Mouse (Mus musculus) forebrain, embryonic 15.5 days (tissue): ENCODE measurements around the gene Trub2. TPM values are rescaled to one million over a fixed set of nuclear protein-coding genes. Genes with fewer than 3 reads are reported as not detected.
"Not testable (repeated sequence)": the region's sequence is repeated elsewhere in the genome, so short reads cannot be mapped to it uniquely, and the experiment has no call there.

Source experiments
- ATAC-seq: fragments of 200-750 bp; cut with Nextera tagmentation; replicated peaks from 2 replicates; pipeline ENCODE4 v1.8.0; 2017; ENCODE audit warnings: mild to moderate bottlenecking, moderate TSS enrichment, moderate library complexity
- H3K27ac ChIP-seq: fragments of 300-500 bp; sonication (generic); replicated peaks from 2 replicates; pipeline ENCODE4 v1.5.1; 2015; ENCODE audit warnings: mild to moderate bottlenecking, inconsistent platforms
- H3K27me3 ChIP-seq: fragments of 300-500 bp; sonication (generic); 2 replicates; pipeline ENCODE4 v1.6.1; 2015; ENCODE audit warnings: inconsistent platforms
- H3K36me3 ChIP-seq: fragments of 300-500 bp; sonication (generic); 2 replicates; pipeline ENCODE4 v1.6.1; 2015; ENCODE audit warnings: mild to moderate bottlenecking, inconsistent platforms
- H3K4me1 ChIP-seq: fragments of 300-500 bp; sonication (generic); 2 replicates; pipeline ENCODE4 v1.6.1; 2015; ENCODE audit warnings: inconsistent platforms
- H3K4me2 ChIP-seq: fragments of 300-500 bp; sonication (generic); replicated peaks from 2 replicates; pipeline ENCODE4 v1.6.1; 2015; ENCODE audit warnings: mild to moderate bottlenecking, inconsistent platforms
- H3K4me3 ChIP-seq: fragments of 300-500 bp; sonication (generic); 2 replicates; pipeline ENCODE4 v1.5.1; 2015; ENCODE audit warnings: mild to moderate bottlenecking, inconsistent platforms
- H3K9ac ChIP-seq: fragments of 300-500 bp; sonication (generic); replicated peaks from 2 replicates; pipeline ENCODE4 v1.6.1; 2015; ENCODE audit warnings: mild to moderate bottlenecking, inconsistent platforms
- H3K9me3 ChIP-seq: fragments of 300-500 bp; sonication (generic); 2 replicates; pipeline ENCODE4 v1.6.1; 2016; ENCODE audit warnings: inconsistent platforms
- WGBS: fragments of 180-500 bp; shearing (Covaris S2); methylation state at CpG from one replicate; pipeline ENCODE4 v1.1.7; 2015; ENCODE audit warnings: mixed read lengths; 5-methylcytosine and 5-hydroxymethylcytosine counted together
- polyA plus RNA-seq: library from polyadenylated mRNA; unstranded; fragments of >200 nt; fragmentation: Nextera tagmentation; extraction: Ambion mirVana; gene quantifications from 2 replicates; pipeline ENCODE4 v1.2.1, GENCODE M21; 2015

The Trub2 gene
- polyA plus RNA-seq, 1 experiment from 2014 or later, result 40.6 TPM

GRCm38 (mm10) chr2:29815678-29816371 lies 27.5 kb upstream of the Trub2 start:
- no peak for ATAC-seq
- H3K9me3 ChIP-seq, result no peaks in the 10 kb centered on the region
- H3K4me3 ChIP-seq, result no peak overlapping the region
- H3K36me3 ChIP-seq, result peaks cover 59% of the 10 kb centered on the region
- no peak overlapping the region for H3K4me2 ChIP-seq
- no peak overlapping the region for H3K9ac ChIP-seq
- H3K27ac ChIP-seq, result no peak overlapping the region
- H3K4me1 ChIP-seq, result peaks cover 18% of the 10 kb centered on the region
- no peaks in the 10 kb centered on the region for H3K27me3 ChIP-seq
- 81% methylated on average over 11 of the region's 11 CpGs for whole genome bisulfite sequencing

GRCm38 (mm10) chr2:29803400-29803831 lies 15.1 kb upstream of the Trub2 start:
- ATAC-seq, result no peak
- Histone ChIP-seq H3K27me3 (no peaks in the 10 kb centered on the region), H3K4me3 (peak overlapping the region; percentile 69), H3K36me3 (peaks cover 40% of the 10 kb centered on the region), H3K9me3 (no peaks in the 10 kb centered on the region), H3K4me2 (peak overlapping the region; percentile 65), H3K4me1 (peaks cover 13% of the 10 kb centered on the region), H3K27ac (peak overlapping the region; percentile 93), H3K9ac (peak overlapping the region; percentile 79)
- WGBS, result 21% methylated on average over 6 of the region's 6 CpGs

GRCm38 (mm10) chr2:29802827-29803201 lies 14.5 kb upstream of the Trub2 start:
- peak overlapping the region; percentile 79 for H3K9ac ChIP-seq
- peak overlapping the region; percentile 93 for H3K27ac ChIP-seq
- peak overlapping the region; percentile 69 for H3K4me3 ChIP-seq
- no peaks in the 10 kb centered on the region for H3K9me3 ChIP-seq
- peak overlapping the region; percentile 65 for H3K4me2 ChIP-seq
- ATAC-seq, result no peak
- no peaks in the 10 kb centered on the region for H3K27me3 ChIP-seq
- under 1% methylated on average over 35 of the region's 39 CpGs for WGBS
- H3K4me1 ChIP-seq, result peaks cover 13% of the 10 kb centered on the region
- peaks cover 34% of the 10 kb centered on the region for H3K36me3 ChIP-seq

- ATAC-seq, result peak; percentile 99
- Histone ChIP-seq H3K36me3 (peaks cover 29% of the 10 kb centered on the region), H3K4me3 (peak within 1 kb of the TSS; percentile 69), H3K9me3 (no peaks in the 10 kb centered on the region), H3K4me1 (peaks cover 13% of the 10 kb centered on the region), H3K27me3 (no peaks in the 10 kb centered on the region), H3K27ac (peak within 1 kb of the TSS; percentile 93), H3K4me2 (peak within 1 kb of the TSS; percentile 65), H3K9ac (peak within 1 kb of the TSS; percentile 79)
- 7% methylated on average over 28 of the region's 28 CpGs for WGBS
Observed at GRCm38 (mm10) chr2:29802075-29802826, 13.9 kb upstream of the Trub2 start, which contains the start of gene Slc27a4. Gene Slc27a4, plus strand, starts transcription at chr2:29802634.

- Histone ChIP-seq H3K27me3 (no peaks in the 10 kb centered on the region), H3K36me3 (peaks cover 30% of the 10 kb centered on the region), H3K9me3 (no peaks in the 10 kb centered on the region), H3K4me3 (no peak overlapping the region), H3K4me1 (peaks cover 10% of the 10 kb centered on the region), H3K27ac (no peak overlapping the region), H3K4me2 (no peak overlapping the region), H3K9ac (no peak overlapping the region)
- 94% methylated on average over 2 of the region's 2 CpGs for WGBS
- ATAC-seq, result no peak
Observed at GRCm38 (mm10) chr2:29792772-29793487, 4.6 kb upstream of the Trub2 start.

GRCm38 (mm10) chr2:29787104-29787917 lies 991 bp downstream of the Trub2 start, which contains the start of gene Coq4:
Gene Coq4, plus strand, starts transcription at chr2:29787493.
- Histone ChIP-seq H3K27me3 (no peaks in the 10 kb centered on the region), H3K9me3 (no peaks in the 10 kb centered on the region), H3K4me2 (peak within 1 kb of the TSS; percentile 85), H3K36me3 (peaks cover 42% of the 10 kb centered on the region), H3K9ac (peak within 1 kb of the TSS; percentile 73), H3K4me3 (peak within 1 kb of the TSS; percentile 66), H3K4me1 (peaks cover 18% of the 10 kb centered on the region), H3K27ac (peak within 1 kb of the TSS; percentile 86)
- 1% methylated on average over 31 of the region's 31 CpGs for WGBS
- ATAC-seq, result peak; percentile 90

- no peak for ATAC-seq
- Histone ChIP-seq H3K27ac (no peak overlapping the region), H3K36me3 (peaks cover 59% of the 10 kb centered on the region), H3K9me3 (no peaks in the 10 kb centered on the region), H3K27me3 (no peaks in the 10 kb centered on the region), H3K4me2 (no peak overlapping the region), H3K4me1 (peaks cover 18% of the 10 kb centered on the region), H3K9ac (no peak overlapping the region), H3K4me3 (no peak overlapping the region)
- 68% methylated on average over 4 of the region's 4 CpGs for WGBS
Observed at GRCm38 (mm10) chr2:29784290-29784689, 4.0 kb downstream of the Trub2 start.

- not testable (repeated sequence) for H3K4me3 ChIP-seq, ATAC-seq, H3K4me1 ChIP-seq, H3K4me2 ChIP-seq, H3K27ac ChIP-seq, H3K9ac ChIP-seq, H3K9me3 ChIP-seq, H3K27me3 ChIP-seq
- peaks cover 89% of the 10 kb centered on the region for H3K36me3 ChIP-seq
- 94% methylated on average over 2 of the region's 2 CpGs for WGBS
Observed at GRCm38 (mm10) chr2:29781256-29781655, 7.0 kb downstream of the Trub2 start.

- no peak overlapping the region for H3K4me2 ChIP-seq
- no peaks in the 10 kb centered on the region for H3K4me1 ChIP-seq
- no peak for ATAC-seq
- peaks cover 32% of the 10 kb centered on the region for H3K36me3 ChIP-seq
- 89% methylated on average over 4 of the region's 4 CpGs for WGBS
- no peak overlapping the region for H3K27ac ChIP-seq
- no peaks in the 10 kb centered on the region for H3K27me3 ChIP-seq
- H3K9ac ChIP-seq, result no peak overlapping the region
- no peak overlapping the region for H3K4me3 ChIP-seq
- H3K9me3 ChIP-seq, result no peaks in the 10 kb centered on the region
Observed at GRCm38 (mm10) chr2:29773323-29773722, 15.0 kb downstream of the Trub2 start.

- no peak overlapping the region for H3K9ac ChIP-seq
- H3K4me3 ChIP-seq, result no peak overlapping the region
Observed at GRCm38 (mm10) chr2:29771611-29772461, 16.5 kb downstream of the Trub2 start.

GRCm38 (mm10) chr2:29770162-29770561 lies 18.1 kb downstream of the Trub2 start:
- Histone ChIP-seq H3K27ac (no peak overlapping the region), H3K9me3 (no peaks in the 10 kb centered on the region), H3K4me1 (no peaks in the 10 kb centered on the region), H3K36me3 (peaks cover 12% of the 10 kb centered on the region), H3K27me3 (no peaks in the 10 kb centered on the region), H3K4me3 (no peak overlapping the region), H3K9ac (no peak overlapping the region), H3K4me2 (no peak overlapping the region)
- no peak for ATAC-seq

More at GRCm38 (mm10) chr2:29771611-29772461, 16.5 kb downstream of the Trub2 start:
- H3K36me3 ChIP-seq, result peaks cover 17% of the 10 kb centered on the region
- no peaks in the 10 kb centered on the region for H3K27me3 ChIP-seq
- ATAC-seq, result no peak
- no peak overlapping the region for H3K27ac ChIP-seq
- 88% methylated on average over 8 of the region's 8 CpGs for WGBS
- no peaks in the 10 kb centered on the region for H3K9me3 ChIP-seq
- no peaks in the 10 kb centered on the region for H3K4me1 ChIP-seq
- H3K4me2 ChIP-seq, result no peak overlapping the region
